Mouse (Mus musculus) liver, adult 2 months (tissue): ENCODE results near the gene Gemin5.

Experiments
- CTCF ChIP-seq: fragments of 200-500 bp; IDR thresholded peaks from 2 replicates; pipeline ENCODE4 v1.5.1; 2011; ENCODE audit warnings: low read depth, low read length, control low read depth
- POLR2A ChIP-seq: fragments of 200-500 bp; IDR thresholded peaks from 2 replicates; pipeline ENCODE4 v1.6.1; 2011; ENCODE audit warnings: low read length, control low read depth; ENCODE audit not compliant: insufficient read depth; ENCODE audit errors: extremely low read depth

- TF ChIP-seq CTCF (no peak), POLR2A (peak; percentile 83)
Observed at GRCm38 (mm10) chr11:58103697-58104306, 64.5 kb downstream of the Gemin5 start, which contains the start of gene Cnot8.
